Mouse (Mus musculus) olfactory bulb, adult 2 months (tissue): ENCODE data around the gene Leo1.

Experiments
- CTCF ChIP-seq: fragments of 200-500 bp; IDR thresholded peaks from 2 replicates; pipeline ENCODE4 v1.5.1; 2012; ENCODE audit warnings: low read depth, mild to moderate bottlenecking, low read length, moderate library complexity; ENCODE audit not compliant: insufficient read depth
- POLR2A ChIP-seq: fragments of 200-500 bp; IDR thresholded peaks from 2 replicates; pipeline ENCODE4 v1.6.1; 2012; ENCODE audit warnings: mild to moderate bottlenecking, low read depth, low read length, moderate library complexity; ENCODE audit not compliant: insufficient read depth

DNA sequence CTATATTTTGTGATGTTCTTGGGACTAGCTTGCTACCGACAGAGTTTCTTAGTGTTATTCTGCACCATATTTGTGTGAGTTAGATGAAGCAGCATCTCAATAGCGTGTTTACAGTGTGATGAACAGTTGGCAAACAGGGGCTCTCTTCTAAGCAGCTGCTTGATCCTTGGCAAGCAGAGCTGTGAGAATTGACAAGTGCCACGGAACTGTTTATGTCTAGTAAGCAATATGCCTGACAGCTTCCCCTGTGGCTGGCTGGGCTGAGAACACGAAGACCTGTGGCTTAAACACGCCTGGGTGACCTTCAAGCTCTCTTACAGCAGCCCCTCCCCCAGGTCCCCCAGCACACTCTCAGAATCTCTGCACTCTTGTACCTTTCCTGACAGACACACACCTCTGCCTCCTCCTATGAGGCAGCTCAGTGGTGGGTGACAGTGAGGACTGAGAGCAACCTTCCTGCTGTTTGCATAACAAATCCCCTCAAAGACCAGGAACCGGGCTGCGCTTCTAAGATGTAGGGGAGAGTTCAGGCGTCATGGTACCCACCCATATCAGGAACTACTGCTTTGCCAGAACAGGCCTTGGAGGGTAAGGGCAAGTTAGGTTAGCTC lies 21.8 kb downstream of the Leo1 start:
- TF ChIP-seq CTCF: no peak
- no peak for TF ChIP-seq POLR2A
